Mouse (Mus musculus) layer of hippocampus, adult 8-10 months (tissue): ENCODE data around the gene Rbm42. TPM values are rescaled to one million over a fixed set of nuclear protein-coding genes. Genes with fewer than 3 reads are reported as not detected.

Experiments used
- total RNA-seq, 4 experiments: library from RNA; stranded (reverse); gene quantifications; 2 replicates each; pipeline ENCODE4 v1.2.4; 2022

Rbm42 gene
- total RNA-seq, 4 experiments from 2014 or later: 61.9 to 71.5 (median 70.1) TPM

Other genes starting within 250 kb of the Rbm42 start
- 100 to 1,000 TPM in 2 of 4 experiments, 10 to 100 TPM in 2; 24.9 to 572 (median 243) TPM for gene Tyrobp, start 236.6 kb downstream of the Rbm42 start, total RNA-seq
- gene Hcst, start 230.5 kb downstream of the Rbm42 start, total RNA-seq: 1 to 10 TPM in 3 of 4 experiments, not detected in 1; 1.8 to 3.3 (median 2.3) TPM
- 1 to 10 TPM; 2.8 to 4.1 (median 3.2) TPM for gene Nfkbid, start 228.6 kb downstream of the Rbm42 start, total RNA-seq
- 1,000 to 10,000 TPM; 1,209 to 1,263 (median 1,238) TPM for gene Aplp1, start 204.8 kb downstream of the Rbm42 start, total RNA-seq
- gene Kirrel2, start 192.6 kb downstream of the Rbm42 start, total RNA-seq: 10 to 100 TPM in 3 of 4 experiments, 1 to 10 TPM in 1; 9.6 to 13.7 (median 11.2) TPM
- gene Nphs1, start 192.0 kb downstream of the Rbm42 start, total RNA-seq: 1 to 10 TPM; 1.5 to 1.9 (median 1.6) TPM
- gene Prodh2, start 156.7 kb downstream of the Rbm42 start, total RNA-seq: under 1 TPM in 1 of 4 experiments, not detected in 3; 0.56 TPM
- gene Arhgap33, start 115.3 kb downstream of the Rbm42 start, total RNA-seq: 100 to 1,000 TPM in 3 of 4 experiments, 10 to 100 TPM in 1; 99.8 to 118 (median 110) TPM
- gene Hspb6, start 98.1 kb downstream of the Rbm42 start, total RNA-seq: 10 to 100 TPM in 1 of 4 experiments, 1 to 10 TPM in 3; 3.2 to 10.3 (median 6.5) TPM
- 1 to 10 TPM; 4.4 to 8.9 (median 6.1) TPM for gene Proser3, start 98.0 kb downstream of the Rbm42 start, total RNA-seq
- gene Lin37, start 90.5 kb downstream of the Rbm42 start, total RNA-seq: 10 to 100 TPM; 41.3 to 54.0 (median 46.9) TPM
- gene U2af1l4, start 87.0 kb downstream of the Rbm42 start, total RNA-seq: 10 to 100 TPM; 68.2 to 81.1 (median 78.7) TPM
- gene Gm49396, start 87.0 kb downstream of the Rbm42 start, total RNA-seq: 10 to 100 TPM in 2 of 4 experiments, 1 to 10 TPM in 2; 6.3 to 14.8 (median 11.1) TPM
- gene Psenen, start 86.7 kb downstream of the Rbm42 start, total RNA-seq: 10 to 100 TPM; 85.9 to 91.0 (median 88.4) TPM
- 1 to 10 TPM; 4.0 to 5.7 (median 4.6) TPM for gene Igflr1, start 84.9 kb downstream of the Rbm42 start, total RNA-seq
- gene Kmt2b, start 61.6 kb downstream of the Rbm42 start, total RNA-seq: 10 to 100 TPM; 44.1 to 60.2 (median 56.1) TPM
- gene Zbtb32, start 51.4 kb downstream of the Rbm42 start, total RNA-seq: not detected
- gene Upk1a, start 37.5 kb downstream of the Rbm42 start, total RNA-seq: 1 to 10 TPM in 1 of 4 experiments, under 1 TPM in 2, not detected in 1; 0.39 to 1.2 (median 0.89) TPM
- 100 to 1,000 TPM; 631 to 661 (median 651) TPM for gene Cox6b1, start 24.2 kb downstream of the Rbm42 start, total RNA-seq
- not detected for gene Etv2, start 14.5 kb downstream of the Rbm42 start, total RNA-seq
- 1 to 10 TPM; 5.7 to 8.3 (median 6.8) TPM for gene Haus5, start 14.7 kb upstream of the Rbm42 start, total RNA-seq
- gene Pmis2, start 21.3 kb upstream of the Rbm42 start, total RNA-seq: not detected
- not detected for gene 2200002J24Rik, start 48.6 kb upstream of the Rbm42 start, total RNA-seq
- gene Atp4a, start 61.9 kb upstream of the Rbm42 start, total RNA-seq: 1 to 10 TPM; 1.1 to 2.1 (median 1.6) TPM
- gene Tmem147, start 79.2 kb upstream of the Rbm42 start, total RNA-seq: 100 to 1,000 TPM; 110 to 119 (median 116) TPM
- gene Gapdhs, start 93.4 kb upstream of the Rbm42 start, total RNA-seq: not detected
- gene Sbsn, start 101.2 kb upstream of the Rbm42 start, total RNA-seq: 10 to 100 TPM in 1 of 4 experiments, 1 to 10 TPM in 3; 7.8 to 11.8 (median 8.4) TPM
- gene Dmkn, start 113.4 kb upstream of the Rbm42 start, total RNA-seq: 1 to 10 TPM in 1 of 4 experiments, under 1 TPM in 2, not detected in 1; 0.84 to 1.5 (median 0.95) TPM
- gene Krtdap, start 137.6 kb upstream of the Rbm42 start, total RNA-seq: not detected
- gene Ffar2, start 173.5 kb upstream of the Rbm42 start, total RNA-seq: under 1 TPM in 1 of 4 experiments, not detected in 3; 0.20 TPM
- gene Ffar3, start 205.9 kb upstream of the Rbm42 start, total RNA-seq: not detected
- gene Ffar1, start 211.2 kb upstream of the Rbm42 start, total RNA-seq: not detected
- 1 to 10 TPM in 2 of 4 experiments, not detected in 2; 1.1 to 1.6 TPM for gene Cd22, start 230.0 kb upstream of the Rbm42 start, total RNA-seq